Mouse (Mus musculus) neural tube, embryonic 10.5 days (tissue): ENCODE measurements around the gene Pvr.
"Not testable (repeated sequence)": the region's sequence is repeated elsewhere in the genome, so short reads cannot be mapped to it uniquely, and the experiment has no call there.

Experiments used
- DNase-seq: peaks from one replicate; pipeline ENCODE4 v3.0.0-alpha.2; 2017; ENCODE audit warnings: low spot score; ENCODE audit errors: extremely low spot score

Gene Pvr

DNA sequence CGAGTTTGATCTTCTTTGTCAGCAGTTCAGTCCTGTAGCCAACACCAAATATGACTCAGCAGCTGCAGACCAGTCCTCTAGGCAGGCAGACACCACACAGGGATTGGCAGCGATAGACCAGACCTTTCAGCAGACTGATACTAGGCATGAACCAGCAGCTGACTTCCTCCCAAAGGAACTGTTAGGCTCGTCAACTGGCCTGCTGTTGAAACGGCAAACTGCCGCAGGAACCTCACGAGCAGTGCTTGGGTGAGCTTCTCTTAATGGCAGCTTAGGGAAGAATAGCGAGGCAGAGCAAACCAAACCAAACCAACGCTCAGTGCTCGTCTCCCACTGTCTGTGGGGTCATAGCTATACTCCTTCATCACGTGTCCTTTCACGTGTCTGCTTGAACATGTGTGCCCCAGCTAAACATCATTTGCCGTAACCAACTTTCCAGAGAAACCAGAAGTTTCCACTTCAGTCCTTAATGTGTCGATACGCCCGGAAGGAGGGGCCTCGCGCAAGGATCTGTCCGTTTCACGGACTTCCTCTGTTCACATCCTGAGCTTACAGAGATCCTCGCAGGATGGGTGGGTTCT lies 14.3 kb upstream of the Pvr start:
- DNase-seq, result no peak

DNA sequence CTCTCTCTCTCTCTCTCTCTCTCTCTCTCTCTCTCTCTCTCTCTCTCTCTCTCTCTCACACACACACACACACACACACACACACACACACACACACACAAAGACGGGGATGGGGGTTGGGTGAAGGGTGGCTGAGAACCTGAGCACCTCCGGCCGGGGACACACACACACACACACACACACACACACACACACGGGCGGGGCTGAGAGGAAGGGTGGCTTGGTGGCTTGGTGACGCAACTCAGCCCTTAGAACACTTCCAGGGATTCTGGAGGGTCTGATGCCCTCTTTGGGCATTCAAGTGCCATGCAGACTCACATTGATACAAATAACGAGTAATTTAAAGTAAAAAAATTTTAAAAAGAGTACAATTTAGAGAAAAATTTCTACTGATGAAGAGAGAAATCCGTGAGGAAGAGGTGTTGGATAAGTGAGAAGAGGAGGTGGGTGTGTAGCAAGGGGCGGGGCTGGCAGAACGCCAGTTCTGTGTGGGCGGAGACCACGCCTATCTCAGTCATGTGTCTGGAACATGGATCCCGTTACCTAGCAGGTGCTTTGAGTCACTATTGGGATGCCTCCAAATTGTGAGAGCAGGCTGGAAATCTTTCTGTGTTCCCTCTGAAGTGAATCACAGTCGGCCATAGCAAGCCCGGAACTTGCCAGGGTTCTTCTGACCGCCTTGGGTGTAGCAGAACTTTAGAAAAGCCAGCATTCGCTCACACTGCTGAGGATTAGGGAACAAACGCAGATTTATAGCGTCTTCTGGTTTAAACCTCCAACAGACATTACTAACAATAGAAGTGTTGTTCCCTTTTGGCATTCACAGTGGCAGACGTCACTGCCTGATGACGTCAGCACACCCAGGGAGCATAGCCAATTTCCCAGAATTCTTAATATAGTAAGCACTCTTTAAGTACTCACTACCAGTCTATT lies 12.2 kb upstream of the Pvr start:
- no peak for DNase-seq

- DNase-seq, result no peak
Observed at GRCm38 (mm10) chr7:19932133-19932876, 11.3 kb upstream of the Pvr start.

GRCm38 (mm10) chr7:19930481-19930880 lies 9.5 kb upstream of the Pvr start:
- not testable (repeated sequence) for DNase-seq

DNA sequence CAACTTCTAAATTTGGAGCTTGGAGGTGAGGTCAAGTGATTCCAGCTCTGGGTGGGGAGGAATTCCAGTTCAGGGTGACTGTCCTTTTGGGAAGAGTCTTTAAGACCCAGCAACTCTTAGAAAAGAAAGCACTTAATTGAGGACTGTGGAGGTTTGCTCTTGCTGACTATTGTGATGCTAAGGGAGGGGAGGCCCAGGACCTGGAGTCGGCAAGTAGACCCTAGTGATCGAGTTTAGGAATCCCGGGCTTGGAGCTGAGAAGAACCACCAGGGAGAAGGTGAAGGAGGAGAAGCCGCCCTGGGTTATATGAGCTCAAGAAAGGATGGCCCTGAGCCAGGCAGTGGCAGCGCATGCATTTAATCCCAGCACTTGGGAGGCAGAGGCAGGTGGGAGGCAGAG lies 7.5 kb upstream of the Pvr start:
- DNase-seq, result no peak

DNA sequence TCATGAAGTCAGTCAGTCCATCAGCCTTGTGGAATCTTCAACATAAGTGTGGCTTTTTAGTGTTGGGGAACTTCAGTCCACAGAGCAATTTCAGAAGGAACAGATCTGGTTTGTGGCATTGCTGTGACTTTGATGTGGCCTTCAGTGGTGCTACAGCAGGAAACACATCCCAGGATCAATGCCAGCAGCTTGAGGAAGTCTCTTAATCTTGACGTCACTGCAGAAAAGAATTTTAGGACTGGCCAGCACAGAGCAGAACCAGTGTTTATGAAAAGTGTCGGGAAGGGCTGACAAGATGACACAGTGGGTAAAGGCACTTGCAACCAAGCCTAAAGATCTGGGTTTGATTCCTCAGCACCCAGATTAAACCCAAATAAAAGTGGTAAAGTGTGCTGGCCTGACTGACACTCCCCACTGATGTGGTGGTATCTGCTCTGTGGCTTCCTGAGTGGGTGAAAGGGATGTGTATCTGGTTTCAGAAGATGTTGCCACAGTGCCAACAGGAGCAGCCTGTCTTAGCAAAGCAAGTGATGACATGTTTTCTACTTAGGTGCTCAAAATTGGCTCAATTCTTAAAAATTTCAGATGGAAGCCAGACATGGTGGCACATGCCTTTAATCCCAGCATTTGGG lies 6.0 kb upstream of the Pvr start:
- DNase-seq, result no peak

GRCm38 (mm10) chr7:19925376-19925775 lies 4.4 kb upstream of the Pvr start:
- DNase-seq, result no peak

- DNase-seq, result no peak
Observed at GRCm38 (mm10) chr7:19923797-19924196, 2.8 kb upstream of the Pvr start.

GRCm38 (mm10) chr7:19923354-19923753 lies 2.4 kb upstream of the Pvr start:
- DNase-seq, result no peak

DNA sequence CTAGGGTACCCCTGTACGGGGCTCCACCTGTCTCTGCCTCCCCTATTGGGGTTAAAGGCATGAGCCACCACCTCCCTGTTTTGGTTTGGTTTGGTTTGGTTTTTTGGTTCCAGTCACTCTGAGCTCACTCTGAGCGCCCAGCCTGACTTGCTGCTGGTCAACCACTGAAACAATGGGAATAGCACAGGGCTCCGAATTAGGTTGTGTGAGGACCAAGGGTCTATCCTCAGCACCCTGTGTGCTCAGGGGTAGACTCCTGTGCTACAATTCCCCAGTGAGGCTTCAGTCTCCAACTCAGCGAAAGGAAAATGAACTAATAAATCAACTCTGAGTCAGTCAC lies 824 bp downstream of the Pvr start:
- DNase-seq, result no peak

DNA sequence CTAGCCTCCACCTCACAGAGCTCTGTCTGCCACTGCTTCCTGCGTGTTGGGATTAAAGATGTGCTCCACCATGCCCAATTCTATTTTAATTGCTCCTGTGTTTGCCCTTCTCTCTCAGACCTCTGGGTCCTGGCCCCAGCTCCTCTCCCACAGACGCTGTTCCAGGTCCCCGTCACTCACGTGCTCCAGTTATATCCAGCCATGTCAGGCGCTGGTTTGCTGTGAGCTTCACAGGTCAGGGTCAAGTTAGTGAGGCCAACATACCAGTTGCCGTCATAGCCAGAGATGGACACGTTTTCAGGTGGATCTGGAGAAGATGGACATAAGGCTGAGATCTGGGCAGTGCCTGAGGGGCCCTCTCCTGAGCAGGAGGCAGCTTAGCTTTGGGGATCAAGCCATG lies 6.4 kb downstream of the Pvr start:
- DNase-seq, result no peak

- no peak for DNase-seq
Observed at GRCm38 (mm10) chr7:19911695-19912524, 9.1 kb downstream of the Pvr start.

DNA sequence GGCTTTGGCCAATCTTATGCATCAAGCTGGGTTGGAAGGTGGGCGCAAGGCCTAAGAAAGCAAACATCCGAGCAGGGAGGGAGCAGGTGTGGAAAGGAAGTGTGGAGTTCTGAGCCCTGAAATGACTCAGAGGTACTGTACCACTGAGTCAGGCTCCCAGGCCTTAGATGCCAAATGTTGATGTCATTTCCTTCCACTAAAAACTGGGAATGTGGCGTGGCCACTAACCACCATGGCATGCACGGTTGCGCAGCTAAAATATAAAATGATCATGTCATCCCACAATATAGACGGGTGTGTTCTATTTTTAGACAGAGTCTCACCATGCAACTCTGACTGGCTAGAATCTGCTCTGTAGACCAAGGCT lies 9.7 kb downstream of the Pvr start:
- no peak for DNase-seq

- DNase-seq, result peak; percentile 85
Observed at GRCm38 (mm10) chr7:19910421-19911291, 10.3 kb downstream of the Pvr start.

DNA sequence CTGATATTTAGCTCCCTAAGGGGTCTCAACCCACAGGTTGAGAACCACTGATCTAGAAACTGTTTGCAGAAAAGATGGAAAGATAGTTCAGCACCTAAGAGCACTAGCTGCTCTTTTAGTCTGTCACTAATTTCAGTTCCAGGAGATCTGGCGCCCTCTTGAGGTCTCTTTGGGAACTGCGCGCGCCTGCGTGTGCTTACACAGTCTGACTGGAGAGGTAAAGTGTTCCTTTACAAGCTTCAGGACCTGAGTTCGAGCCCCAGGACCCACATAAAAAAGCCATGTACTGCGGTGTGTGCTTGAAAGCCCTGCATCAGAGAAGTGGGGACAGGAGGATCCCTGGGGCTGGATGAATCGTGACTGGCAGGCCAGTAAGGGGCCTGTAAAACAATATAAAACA lies 31.1 kb downstream of the Pvr start:
- DNase-seq, result peak; percentile 42

DNA sequence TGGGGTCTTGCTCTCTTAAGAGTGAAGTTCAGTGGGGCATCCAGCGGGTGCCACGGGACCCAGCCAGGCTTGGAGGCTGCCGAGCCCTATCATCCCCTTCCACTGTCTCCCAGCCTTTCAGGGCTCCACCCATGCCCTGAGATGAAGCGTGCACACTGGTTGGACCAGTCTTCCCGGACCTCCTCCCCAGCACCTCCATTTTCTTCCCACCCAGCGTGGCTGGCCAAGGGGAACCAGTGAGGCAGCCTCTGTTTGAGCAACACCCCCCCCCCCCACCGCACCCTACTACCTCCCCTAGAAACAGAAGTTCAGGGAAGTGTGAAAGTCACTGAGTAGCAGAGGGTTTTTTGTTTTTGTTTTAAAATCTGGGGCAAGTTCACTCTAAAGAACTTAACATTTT lies 33.1 kb downstream of the Pvr start, which contains the start of gene Ceacam19:
Ceacam19 (minus strand) TSS at position 117 of the 400 bp plus-strand sequence.
- DNase-seq, result no peak

DNA sequence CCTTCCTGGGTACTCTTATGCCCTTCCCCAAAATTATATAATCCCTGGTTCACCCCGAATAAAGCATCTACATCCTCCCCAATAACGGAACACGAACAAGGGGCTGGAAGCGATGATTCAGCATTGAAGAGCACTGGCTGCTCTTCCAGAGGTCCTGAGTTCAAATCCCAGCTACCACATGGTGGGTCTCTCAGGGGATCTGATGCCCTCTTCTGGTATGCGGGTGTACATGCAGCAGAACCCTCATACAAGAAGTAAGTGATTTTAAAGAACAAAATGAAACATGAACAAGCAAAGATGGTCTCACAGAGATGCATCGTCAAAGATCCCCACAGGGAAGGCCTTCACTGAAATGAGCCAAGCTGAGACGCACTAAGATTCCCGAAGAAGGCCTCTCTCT lies 40.2 kb downstream of the Pvr start:
- no peak for DNase-seq

DNA sequence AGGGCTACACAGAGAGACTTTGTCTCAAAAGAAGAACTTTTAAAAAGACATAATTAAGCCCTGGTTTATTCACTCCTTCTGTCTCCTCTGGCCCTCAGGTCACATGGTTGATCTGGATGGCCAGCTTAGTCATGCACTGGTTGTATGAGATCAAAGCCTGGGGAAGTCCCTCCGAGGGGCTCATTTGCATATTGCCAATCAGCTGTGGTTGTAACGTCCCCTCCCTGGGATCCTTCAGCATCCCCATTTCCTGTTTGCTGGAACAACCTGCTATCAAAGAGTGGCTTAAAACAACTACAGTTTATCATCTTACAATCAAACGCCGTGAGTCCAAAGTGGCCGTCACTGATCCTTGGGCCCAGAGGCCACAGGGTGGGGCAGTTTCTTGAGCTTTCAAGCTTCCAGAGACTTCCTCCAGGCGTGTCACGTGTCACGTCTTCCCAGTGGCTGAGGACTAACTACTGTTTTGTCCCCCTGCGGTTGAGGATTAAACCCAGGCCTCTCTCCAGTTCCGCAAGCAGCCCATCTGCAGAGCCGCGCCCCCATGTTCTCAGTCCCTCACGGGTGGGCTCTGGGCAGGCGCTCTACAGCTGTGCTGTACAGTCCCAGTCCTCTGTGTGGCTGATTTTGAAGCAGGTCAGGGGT lies 44.1 kb downstream of the Pvr start:
- DNase-seq, result no peak

DNA sequence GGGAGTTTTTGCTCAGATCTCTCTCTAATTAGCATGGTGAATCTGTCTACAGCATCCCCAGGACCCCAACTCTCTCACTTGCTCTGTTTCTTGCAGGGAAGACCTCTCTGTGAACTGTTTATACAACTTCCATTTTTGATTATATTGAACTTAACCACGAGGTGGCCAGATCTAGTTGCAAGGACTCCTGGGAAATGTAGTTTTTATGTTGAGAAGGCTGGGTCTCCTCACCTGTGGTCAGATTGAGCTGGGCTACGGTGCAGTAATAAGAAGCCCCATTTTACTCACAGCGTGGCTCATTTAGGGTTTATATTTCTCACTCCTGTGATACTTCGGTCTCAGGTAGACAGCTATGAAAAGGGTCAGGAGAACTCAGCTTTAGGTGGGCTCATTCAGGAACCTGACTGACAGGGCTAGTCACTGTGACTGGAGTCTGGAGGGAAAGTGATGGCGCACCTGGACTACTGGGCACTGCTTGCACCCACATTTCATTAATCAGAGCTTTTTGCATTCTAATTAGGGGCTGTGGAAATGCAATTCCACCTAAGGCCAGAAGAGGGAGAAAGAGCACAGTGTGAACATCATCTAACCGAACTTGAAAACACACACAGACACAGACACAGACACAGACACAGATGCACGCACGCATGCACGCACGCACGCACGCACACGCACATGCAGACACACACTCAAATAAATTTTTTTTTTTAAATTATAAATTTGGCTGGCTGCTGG lies 44.8 kb downstream of the Pvr start:
- peak; percentile 21 for DNase-seq
